19 mouse cellular contexts compared by ENCODE assay signal in the genomic region with DNA sequence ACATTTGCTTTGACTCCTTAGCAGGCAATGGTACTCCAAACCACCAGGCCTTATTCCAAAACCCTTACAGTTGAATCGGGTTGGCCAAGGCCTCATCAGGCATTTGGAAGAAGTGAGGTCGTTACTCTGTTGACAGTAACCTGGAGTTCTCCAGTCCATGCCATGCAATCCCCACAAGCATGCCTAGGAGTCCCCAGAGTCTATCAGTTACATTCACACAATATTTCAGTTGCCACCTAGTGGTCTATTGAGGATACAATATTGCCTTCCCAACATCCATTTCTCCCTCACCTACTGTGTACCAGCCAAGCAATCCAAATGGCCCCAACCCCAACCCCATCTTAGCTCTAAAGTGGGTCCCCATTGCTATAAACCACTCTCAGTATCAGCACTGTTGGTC. TPM values are rescaled to one million over a fixed set of nuclear protein-coding genes. Genes with fewer than 3 reads are reported as not detected.
DNase-seq lines count a peak whose midpoint lies in the region; ATAC-seq and TF ChIP-seq lines count a peak whose summit lies in the region.
"Had no signal": no experiment of that assay in that cellular context is flagged by ENCODE, and none has a peak within 500 bp of the region (broad histone marks: within the 10 kb centered on the region; RNA-seq: fewer than 3 reads in every experiment).

No protein-coding gene starts in this region.

- H3K4me2 ChIP-seq in intestine, postnatal 0 days (replicated peaks; ENCODE audit: low read depth), result no peak overlapping the region
- no peak overlapping the region for H3K4me2 ChIP-seq in intestine, embryonic 15.5 days (replicated peaks)
- no peak overlapping the region for H3K4me2 ChIP-seq in lung, embryonic 14.5 days
- H3K4me2 ChIP-seq: forebrain, embryonic 15.5 days; heart, embryonic 13.5 days; hindbrain, embryonic 14.5 days; liver, embryonic 15.5 days had no signal

- H3K4me3 ChIP-seq in intestine, postnatal 0 days (ENCODE audit: low read depth, low read length), result no peak overlapping the region
- no peak overlapping the region for H3K4me3 ChIP-seq in intestine, embryonic 15.5 days (replicated peaks)
- H3K4me3 ChIP-seq in lung, embryonic 14.5 days (ENCODE audit: low read depth, low read length), result no peak overlapping the region
- H3K4me3 ChIP-seq: forebrain, embryonic 15.5 days; heart, embryonic 13.5 days; liver, embryonic 15.5 days; midbrain, embryonic 10.5 days; myocyte had no signal

- 83% methylated on average over 2 of the region's 2 CpGs for WGBS in intestine, postnatal 0 days
- WGBS in intestine, embryonic 15.5 days, result 72% methylated on average over 2 of the region's 2 CpGs
- WGBS in lung, embryonic 14.5 days, result 65% methylated on average over 2 of the region's 2 CpGs

- no peaks in the 10 kb centered on the region for H3K9me3 ChIP-seq in intestine, postnatal 0 days (ENCODE audit: control insufficient read depth)
- no peaks in the 10 kb centered on the region for H3K9me3 ChIP-seq in intestine, embryonic 15.5 days
- H3K9me3 ChIP-seq in lung, embryonic 14.5 days (ENCODE audit: low read depth, low read length), result no peaks in the 10 kb centered on the region
- H3K9me3 ChIP-seq: forebrain, embryonic 15.5 days; heart, embryonic 13.5 days; liver, embryonic 15.5 days; midbrain, embryonic 10.5 days had no signal

- peak; percentile 9 for DNase-seq in lung, embryonic 14.5 days
- no peak for DNase-seq in lung, postnatal 25 days (ENCODE audit: low spot score)
- DNase-seq in MN1 (ENCODE audit: low spot score), result peak; percentile 26
- no peak for DNase-seq in right cerebral cortex, postnatal 14 days
- DNase-seq: adrenal gland, postnatal 36 days; gastrocnemius, postnatal 25 days; layer of hippocampus, adult 9-11 months; right cerebral cortex, postnatal 4 days; thymus, adult 2 months had no signal

- no peak for ATAC-seq in intestine, postnatal 0 days
- no peak for ATAC-seq in intestine, embryonic 15.5 days
- ATAC-seq in lung, embryonic 14.5 days (ENCODE audit: insufficient read depth), result no peak
- ATAC-seq in megakaryocyte progenitor cell, adult 5-6 weeks (replicated peaks; ENCODE audit: poor library complexity), result peak; percentile 79
- ATAC-seq in erythroid progenitor cell, adult 5-6 weeks (replicated peaks; ENCODE audit: low FRiP score, poor library complexity, severe bottlenecking), result no peak
- ATAC-seq: forebrain, embryonic 15.5 days had no signal

- no peaks in the 10 kb centered on the region for H3K36me3 ChIP-seq in intestine, postnatal 0 days (ENCODE audit: control insufficient read depth, insufficient read depth)
- H3K36me3 ChIP-seq in intestine, embryonic 15.5 days, result no peaks in the 10 kb centered on the region
- no peaks in the 10 kb centered on the region for H3K36me3 ChIP-seq in lung, embryonic 14.5 days (ENCODE audit: insufficient read depth)
- H3K36me3 ChIP-seq: forebrain, embryonic 15.5 days; heart, embryonic 13.5 days; liver, embryonic 15.5 days; midbrain, embryonic 10.5 days had no signal

- no peaks in the 10 kb centered on the region for H3K27me3 ChIP-seq in intestine, postnatal 0 days (replicated peaks; ENCODE audit: control insufficient read depth, insufficient read depth, low read length)
- no peaks in the 10 kb centered on the region for H3K27me3 ChIP-seq in intestine, embryonic 15.5 days (replicated peaks)
- no peaks in the 10 kb centered on the region for H3K27me3 ChIP-seq in lung, embryonic 14.5 days (ENCODE audit: insufficient read depth, low read length)
- H3K27me3 ChIP-seq: forebrain, embryonic 15.5 days; liver, embryonic 15.5 days had no signal

- no peak overlapping the region for H3K9ac ChIP-seq in intestine, postnatal 0 days (ENCODE audit: low read depth, low read length)
- H3K9ac ChIP-seq in intestine, embryonic 15.5 days, result no peak overlapping the region
- no peak overlapping the region for H3K9ac ChIP-seq in lung, embryonic 14.5 days
- H3K9ac ChIP-seq: forebrain, embryonic 15.5 days; heart, embryonic 13.5 days; hindbrain, embryonic 14.5 days; liver, embryonic 15.5 days had no signal

- H3K27ac ChIP-seq in intestine, postnatal 0 days (ENCODE audit: low read depth, low read length), result no peak overlapping the region
- no peak overlapping the region for H3K27ac ChIP-seq in intestine, embryonic 15.5 days
- H3K27ac ChIP-seq in lung, embryonic 14.5 days (ENCODE audit: low read depth), result no peak overlapping the region
- H3K27ac ChIP-seq: forebrain, embryonic 15.5 days; heart, embryonic 13.5 days; hindbrain, embryonic 14.5 days; liver, embryonic 15.5 days; midbrain, embryonic 10.5 days had no signal

- H3K4me1 ChIP-seq in intestine, postnatal 0 days (replicated peaks; ENCODE audit: control insufficient read depth, insufficient read depth, low read length), result no peaks in the 10 kb centered on the region
- no peaks in the 10 kb centered on the region for H3K4me1 ChIP-seq in intestine, embryonic 15.5 days (replicated peaks)
- no peaks in the 10 kb centered on the region for H3K4me1 ChIP-seq in lung, embryonic 14.5 days (ENCODE audit: insufficient read depth)
- H3K4me1 ChIP-seq: forebrain, embryonic 15.5 days; heart, embryonic 13.5 days; liver, embryonic 15.5 days; midbrain, embryonic 10.5 days had no signal

- TF ChIP-seq CTCF in intestine, postnatal 0 days (IDR thresholded peaks at IDR 0.05; ENCODE audit: low read depth), result peak; percentile 63
- TF ChIP-seq CTCF in lung, embryonic 14.5 days (IDR thresholded peaks at IDR 0.05; ENCODE audit: low read depth), result peak; percentile 44

RNA-seq across cellular contexts. Expression of gene Cyp26b1, which starts 48.3 kb away (rescaled TPM):
- 0.46 and 0.50 TPM in 2 replicates for polyA plus RNA-seq in intestine, postnatal 0 days (2015; fragmentation: Nextera tagmentation; extraction: Ambion mirVana)
- 2.0 and 2.6 TPM in 2 replicates for polyA plus RNA-seq in intestine, embryonic 15.5 days (2015; fragmentation: Nextera tagmentation; extraction: Ambion mirVana)
- polyA plus RNA-seq in lung, embryonic 14.5 days (2014; fragmentation: Nextera tagmentation; extraction: Ambion mirVana), result 1.6 and 2.2 TPM in 2 replicates
- not detected in 2 replicates for total RNA-seq in megakaryocyte progenitor cell, adult 5-6 weeks (2015)
- total RNA-seq in megakaryocyte progenitor cell, adult 5-6 weeks (2017), result not detected in 2 replicates
- not detected in 2 replicates for total RNA-seq in erythroid progenitor cell, adult 5-6 weeks (2015; ENCODE audit: low replicate concordance)
- not detected in 2 replicates for total RNA-seq in erythroid progenitor cell, adult 5-6 weeks (2017; ENCODE audit: low replicate concordance)

Comparison
In these comparisons a context has a peak if more than half of its experiments do, and no peak if none do; other contexts are left out.
1. DNase-seq: peak in lung, embryonic 14.5 days (single experiment) and MN1 (single experiment); none in lung, postnatal 25 days (single experiment) and right cerebral cortex, postnatal 14 days (single experiment).